Mouse (Mus musculus): Measurements from ENCODE around the gene Pgap2.

Gene Pgap2

DNA sequence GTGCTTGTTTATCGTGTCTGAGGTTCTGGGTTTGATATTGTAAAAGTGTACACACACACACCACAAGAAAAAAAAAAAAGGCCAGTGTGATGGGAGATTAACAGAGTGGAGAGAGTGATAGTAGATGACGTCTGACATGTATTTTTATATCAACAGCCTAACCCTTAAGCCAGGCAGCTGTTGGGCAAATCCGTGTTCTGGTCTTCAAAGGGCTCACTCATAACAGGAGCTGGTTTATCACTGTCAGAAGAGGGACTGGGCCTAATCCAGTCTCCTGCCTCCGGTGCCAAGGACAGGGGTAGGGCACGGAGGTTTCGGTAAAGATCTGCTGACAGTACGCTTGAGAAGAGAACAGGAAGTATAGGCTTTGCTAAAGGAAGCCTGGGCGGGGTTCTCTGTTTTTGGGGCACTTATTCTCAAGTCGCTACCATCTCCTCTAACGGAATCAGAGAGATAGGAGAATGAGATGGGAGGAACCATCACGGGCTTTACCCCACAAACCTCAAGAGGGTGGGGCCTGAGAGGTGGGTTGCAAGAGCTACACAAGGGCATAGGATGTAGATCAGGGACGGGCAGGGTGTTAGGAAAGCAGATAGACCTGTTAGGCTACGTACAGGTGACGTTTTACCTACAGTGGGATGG lies 56.5 kb downstream of the Pgap2 start:
- in situ Hi-C loops (cut with MboI) = loop anchor here (5.0 kb wide), 1 partner anchor 146 kb away; no protein-coding TSS in a partner anchor

GRCm38 (mm10) chr7:102267113-102267579 lies 57.1 kb downstream of the Pgap2 start:
- in situ Hi-C loops (cut with MboI) = loop anchor here (5.0 kb wide), 1 partner anchor 145 kb away; no protein-coding TSS in a partner anchor

DNA sequence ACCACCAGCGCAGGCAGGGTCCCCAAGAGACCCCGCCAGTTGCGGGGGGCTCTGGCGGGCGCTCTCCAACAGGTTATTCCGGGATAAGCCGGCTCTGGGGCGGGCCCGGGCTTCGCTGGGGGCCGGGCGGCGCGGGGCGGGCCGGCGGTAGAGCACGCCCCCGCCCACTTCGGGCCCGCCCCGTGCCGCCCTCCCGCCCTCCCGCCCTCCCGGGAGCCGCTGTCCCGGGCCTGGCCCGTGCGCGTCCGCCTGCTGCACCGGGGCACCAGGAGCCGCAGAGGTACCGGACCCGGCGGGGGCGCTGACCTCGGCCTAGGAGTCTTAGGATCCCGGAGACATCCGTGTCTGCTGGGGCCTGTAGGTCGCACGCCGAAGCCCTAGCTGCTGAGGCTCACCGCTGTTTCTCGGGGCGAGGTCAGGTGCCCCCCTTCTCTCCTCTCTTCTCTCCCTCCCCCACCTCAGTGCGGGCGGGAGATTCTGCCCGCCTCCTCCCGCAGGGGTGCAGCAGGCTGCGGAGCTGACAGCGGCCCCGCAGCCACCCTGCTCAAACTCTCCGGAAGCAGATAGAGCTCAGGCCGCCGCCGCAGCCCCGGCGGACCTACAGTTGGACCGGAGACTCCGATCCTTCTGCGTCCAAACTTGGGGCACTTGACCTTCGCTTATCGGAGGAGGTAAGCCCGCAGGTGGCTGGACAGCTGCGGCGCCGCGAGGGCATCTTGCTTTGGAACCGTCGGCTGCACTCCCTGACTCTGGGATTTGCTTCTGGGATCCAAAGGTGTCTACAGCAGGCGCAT lies 57.8 kb downstream of the Pgap2 start, which contains the start of gene Stim1:
Gene Stim1 (plus strand): TSS at position 206 of the 794 bp plus-strand sequence.
- in situ Hi-C loops (cut with MboI) = loop anchor here (5.0 kb wide), 1 partner anchor 145 kb away; no protein-coding TSS in a partner anchor

GRCm38 (mm10) chr7:102268395-102268748 lies 58.4 kb downstream of the Pgap2 start:
- in situ Hi-C loops (cut with MboI) = loop anchor here (5.0 kb wide), 1 partner anchor 144 kb away; no protein-coding TSS in a partner anchor

DNA sequence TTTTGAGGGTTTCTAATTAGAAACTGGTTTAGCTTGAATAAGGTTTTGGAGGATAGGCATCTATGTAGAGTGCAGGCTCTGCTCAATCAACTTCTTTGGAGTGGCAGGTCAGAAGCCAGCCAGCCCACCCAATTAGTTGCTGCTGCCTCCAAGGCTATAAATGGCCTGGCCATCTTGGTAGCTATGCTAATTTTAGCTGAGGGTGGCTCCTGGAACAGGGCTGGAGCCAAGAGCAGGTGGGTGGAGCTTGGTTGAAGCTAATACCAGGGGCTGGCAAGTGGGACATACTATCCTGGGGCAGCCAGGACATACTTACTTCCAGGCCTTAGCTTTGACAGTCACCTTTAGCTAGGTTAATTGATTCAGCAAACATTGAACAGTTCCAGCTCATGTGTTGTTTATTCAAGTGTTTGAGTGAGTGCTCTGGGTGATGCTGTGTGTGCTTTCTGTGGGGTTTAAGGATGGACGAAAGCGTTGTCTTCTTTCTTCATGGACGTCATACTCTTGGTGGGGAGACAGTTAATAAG lies 62.5 kb downstream of the Pgap2 start:
- in situ Hi-C loops (cut with MboI) = no loop called here

- in situ Hi-C loops (cut with MboI) = no loop called here
Observed at GRCm38 (mm10) chr7:102281403-102281802, 71.4 kb downstream of the Pgap2 start.

DNA sequence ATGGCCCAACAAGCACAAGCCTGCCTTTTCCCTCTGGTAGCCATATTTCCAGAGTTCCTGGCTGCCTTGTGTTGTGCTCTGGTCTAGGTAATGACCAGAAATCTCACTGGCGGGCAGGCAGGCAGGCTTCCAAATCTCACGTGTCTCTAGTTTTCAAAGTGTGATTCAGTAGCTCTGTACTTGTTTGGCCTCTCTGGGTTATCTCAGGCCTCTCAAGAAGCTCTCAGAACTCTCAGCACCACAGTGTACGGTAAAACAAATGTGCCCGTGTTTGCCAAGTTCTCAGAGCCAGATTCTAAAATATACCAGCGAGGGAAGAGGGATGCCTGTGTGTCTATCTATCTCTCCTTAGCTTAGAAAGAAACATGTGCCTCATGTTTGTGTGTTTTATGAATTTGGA lies 72.3 kb downstream of the Pgap2 start:
- in situ Hi-C loops (cut with MboI) = no loop called here

Data from mature B cell (primary cell).